Mouse (Mus musculus) right cerebral cortex, adult 2 months (tissue): ENCODE measurements at regions not wholly inside any gene's neighbourhood (a gene's known extent, or its start where the extent isn't known, plus 50 kb on each side); places are given as distances from the start of the nearest gene placed in this dataset.
A peak's percentile ranks its signal among the peaks of the same experiment; 100 is the strongest.

Experiments used
- DNase-seq, 2 experiments: peaks; one replicate each; pipeline ENCODE4 v3.0.0; 2021 to 2022; ENCODE audit warnings: low spot score in 2 of 2

- DNase-seq, result no peak
These were observed 101.2 kb upstream of the Fam184a start for GRCm38 (mm10) chr10:53852091-53852490.

GRCm38 (mm10) chr10:53850568-53850967, 99.6 kb upstream of the Fam184a start:
- DNase-seq, result no peak

- DNase-seq, result no peak
These were observed 62.3 kb upstream of the Fam184a start for GRCm38 (mm10) chr10:53813244-53813620.

- no peak for DNase-seq
These were observed 61.8 kb upstream of the Fam184a start for GRCm38 (mm10) chr10:53812597-53813243.

GRCm38 (mm10) chr10:53811904-53812596, 61.1 kb upstream of the Fam184a start:
- no peak for DNase-seq

- DNase-seq, result no peak
These were observed 55.8 kb upstream of the Fam184a start for GRCm38 (mm10) chr10:53806697-53807096.

GRCm38 (mm10) chr10:53801048-53801641, 50.2 kb upstream of the Fam184a start:
- DNase-seq, result peak in 1 of 2 experiments; percentile 5
